Mouse (Mus musculus) hindbrain, embryonic 13.5 days (tissue): ENCODE data around the gene Gpi1. TPM values are rescaled to one million over a fixed set of nuclear protein-coding genes. Genes with fewer than 3 reads are reported as not detected.
"Not testable (repeated sequence)": the region's sequence is repeated elsewhere in the genome, so short reads cannot be mapped to it uniquely, and the experiment has no call there.

Source experiments
- ATAC-seq: fragments of 200-750 bp; cut with Nextera tagmentation; 2 replicates; pipeline ENCODE4 v1.8.0; 2017; ENCODE audit warnings: moderate TSS enrichment; ENCODE audit not compliant: low FRiP score
- H3K27ac ChIP-seq: fragments of 300-500 bp; sonication (generic); 2 replicates; pipeline ENCODE4 v1.5.1; 2015; ENCODE audit warnings: inconsistent platforms, mild to moderate bottlenecking, moderate library complexity
- H3K27me3 ChIP-seq: fragments of 300-500 bp; sonication (generic); 2 replicates; pipeline ENCODE4 v1.6.1; 2015; ENCODE audit warnings: mild to moderate bottlenecking, inconsistent platforms
- H3K36me3 ChIP-seq: fragments of 300-500 bp; sonication (generic); 2 replicates; pipeline ENCODE4 v1.6.1; 2015; ENCODE audit warnings: mild to moderate bottlenecking, inconsistent platforms
- H3K4me1 ChIP-seq: fragments of 300-500 bp; sonication (generic); replicated peaks from 2 replicates; pipeline ENCODE4 v1.6.1; 2015; ENCODE audit warnings: inconsistent platforms
- H3K4me2 ChIP-seq: fragments of 300-500 bp; sonication (generic); 2 replicates; pipeline ENCODE4 v1.6.1; 2015; ENCODE audit warnings: inconsistent platforms, mild to moderate bottlenecking, moderate library complexity
- H3K4me3 ChIP-seq: fragments of 300-500 bp; sonication (generic); 2 replicates; pipeline ENCODE4 v1.5.1; 2015; ENCODE audit warnings: mild to moderate bottlenecking, inconsistent platforms
- H3K9ac ChIP-seq: fragments of 300-500 bp; sonication (generic); 2 replicates; pipeline ENCODE4 v1.6.1; 2015; ENCODE audit warnings: mild to moderate bottlenecking, inconsistent platforms
- H3K9me3 ChIP-seq: fragments of 300-500 bp; sonication (generic); 2 replicates; pipeline ENCODE4 v1.6.1; 2016; ENCODE audit warnings: inconsistent platforms
- WGBS: fragments of 180-500 bp; shearing (Covaris S2); methylation state at CpG from one replicate; pipeline ENCODE4 v1.1.7; 2015; 5-methylcytosine and 5-hydroxymethylcytosine counted together
- polyA plus RNA-seq: library from polyadenylated mRNA; unstranded; fragments of >200 nt; fragmentation: Nextera tagmentation; extraction: Ambion mirVana; gene quantifications from 2 replicates; pipeline ENCODE4 v1.2.1, GENCODE M21; 2015

The Gpi1 gene
- polyA plus RNA-seq, 1 experiment from 2014 or later, result 216 TPM

- 97% methylated on average over 2 of the region's 2 CpGs for WGBS
Measured at GRCm38 (mm10) chr7:34200829-34201228, 29.3 kb downstream of the Gpi1 start.

GRCm38 (mm10) chr7:34198346-34198745 is 31.8 kb downstream of the Gpi1 start:
- Histone ChIP-seq H3K9me3 (no peaks in the 10 kb centered on the region), H3K36me3 (peaks cover 39% of the 10 kb centered on the region), H3K27me3 (no peaks in the 10 kb centered on the region), H3K9ac (no peak overlapping the region), H3K4me2 (no peak overlapping the region), H3K4me3 (no peak overlapping the region), H3K4me1 (peaks cover 11% of the 10 kb centered on the region), H3K27ac (no peak overlapping the region)
- ATAC-seq, result no peak
- WGBS, result 52% methylated on average over 3 of the region's 3 CpGs

More at GRCm38 (mm10) chr7:34200829-34201228, 29.3 kb downstream of the Gpi1 start:
- no peak for ATAC-seq
- Histone ChIP-seq H3K27ac (no peak overlapping the region), H3K4me3 (no peak overlapping the region), H3K4me2 (no peak overlapping the region), H3K9ac (no peak overlapping the region), H3K4me1 (peaks cover 2% of the 10 kb centered on the region), H3K27me3 (no peaks in the 10 kb centered on the region), H3K36me3 (peaks cover 56% of the 10 kb centered on the region), H3K9me3 (no peaks in the 10 kb centered on the region)

GRCm38 (mm10) chr7:34196132-34197128 is 33.7 kb downstream of the Gpi1 start, which contains the start of gene Pdcd2l:
Gene Pdcd2l (minus strand): TSS chr7:34196661.
- H3K9ac ChIP-seq, result peak within 1 kb of the TSS; percentile 95
- ATAC-seq, result peak; percentile 95
- H3K4me3 ChIP-seq, result peak within 1 kb of the TSS; percentile 99
- peaks cover 11% of the 10 kb centered on the region for H3K4me1 ChIP-seq
- no peaks in the 10 kb centered on the region for H3K9me3 ChIP-seq
- peak within 1 kb of the TSS; percentile 76 for H3K27ac ChIP-seq
- no peaks in the 10 kb centered on the region for H3K27me3 ChIP-seq
- WGBS, result 3% methylated on average over 70 of the region's 70 CpGs
- H3K36me3 ChIP-seq, result peaks cover 37% of the 10 kb centered on the region
- H3K4me2 ChIP-seq, result peak within 1 kb of the TSS; percentile 85

GRCm38 (mm10) chr7:34195632-34196031 is 34.5 kb downstream of the Gpi1 start:
- Histone ChIP-seq H3K9ac (peak overlapping the region; percentile 95), H3K4me2 (peak overlapping the region; percentile 85), H3K4me3 (peak overlapping the region; percentile 99), H3K27ac (no peak overlapping the region), H3K9me3 (no peaks in the 10 kb centered on the region), H3K36me3 (peaks cover 30% of the 10 kb centered on the region), H3K4me1 (peaks cover 11% of the 10 kb centered on the region), H3K27me3 (no peaks in the 10 kb centered on the region)
- ATAC-seq, result no peak
- WGBS, result 57% methylated on average over 3 of the region's 3 CpGs

- no peak overlapping the region for H3K27ac ChIP-seq
- ATAC-seq, result no peak
- peaks cover 11% of the 10 kb centered on the region for H3K4me1 ChIP-seq
- H3K9ac ChIP-seq, result no peak overlapping the region
- H3K36me3 ChIP-seq, result peaks cover 48% of the 10 kb centered on the region
- 91% methylated on average over 6 of the region's 6 CpGs for WGBS
- no peaks in the 10 kb centered on the region for H3K27me3 ChIP-seq
- no peaks in the 10 kb centered on the region for H3K9me3 ChIP-seq
- H3K4me2 ChIP-seq, result no peak overlapping the region
- H3K4me3 ChIP-seq, result no peak overlapping the region
Measured at GRCm38 (mm10) chr7:34192825-34193224, 37.3 kb downstream of the Gpi1 start.

GRCm38 (mm10) chr7:34189376-34189989 is 40.7 kb downstream of the Gpi1 start:
- WGBS, result 90% methylated on average over 12 of the region's 12 CpGs
- Histone ChIP-seq H3K4me1 (no peaks in the 10 kb centered on the region), H3K4me3 (no peak overlapping the region), H3K27me3 (no peaks in the 10 kb centered on the region), H3K36me3 (peaks cover 77% of the 10 kb centered on the region), H3K4me2 (no peak overlapping the region), H3K27ac (no peak overlapping the region), H3K9me3 (no peaks in the 10 kb centered on the region), H3K9ac (no peak overlapping the region)
- no peak for ATAC-seq

GRCm38 (mm10) chr7:34183794-34184193 is 46.3 kb downstream of the Gpi1 start:
- Histone ChIP-seq H3K4me1 (no peaks in the 10 kb centered on the region), H3K27ac (no peak overlapping the region), H3K4me2 (no peak overlapping the region), H3K9ac (no peak overlapping the region), H3K27me3 (no peaks in the 10 kb centered on the region), H3K9me3 (no peaks in the 10 kb centered on the region), H3K36me3 (peaks cover 64% of the 10 kb centered on the region), H3K4me3 (no peak overlapping the region)
- WGBS, result 91% methylated on average over 3 of the region's 3 CpGs
- no peak for ATAC-seq

GRCm38 (mm10) chr7:34183356-34183755 is 46.8 kb downstream of the Gpi1 start:
- WGBS, result 89% methylated on average over 13 of the region's 13 CpGs
- H3K9me3 ChIP-seq, result no peaks in the 10 kb centered on the region
- no peak overlapping the region for H3K4me2 ChIP-seq
- H3K4me3 ChIP-seq, result no peak overlapping the region
- ATAC-seq, result no peak
- no peaks in the 10 kb centered on the region for H3K27me3 ChIP-seq
- no peak overlapping the region for H3K27ac ChIP-seq
- H3K4me1 ChIP-seq, result no peaks in the 10 kb centered on the region
- no peak overlapping the region for H3K9ac ChIP-seq
- H3K36me3 ChIP-seq, result peaks cover 60% of the 10 kb centered on the region

- H3K27me3 ChIP-seq, H3K4me1 ChIP-seq, H3K4me3 ChIP-seq, H3K36me3 ChIP-seq, H3K27ac ChIP-seq, H3K9me3 ChIP-seq, ATAC-seq, H3K4me2 ChIP-seq, H3K9ac ChIP-seq: not testable (repeated sequence)
- WGBS, result 79% methylated on average over 6 of the region's 6 CpGs
Measured at GRCm38 (mm10) chr7:34176241-34176640, 53.9 kb downstream of the Gpi1 start.

GRCm38 (mm10) chr7:34172251-34172650 is 57.9 kb downstream of the Gpi1 start:
- H3K36me3 ChIP-seq, result no peaks in the 10 kb centered on the region
- ATAC-seq, result no peak
- WGBS, result 57% methylated on average over 1 of the region's 1 CpGs
- H3K4me3 ChIP-seq, result no peak overlapping the region
- H3K9me3 ChIP-seq, result no peaks in the 10 kb centered on the region
- H3K4me2 ChIP-seq, result no peak overlapping the region
- H3K27ac ChIP-seq, result no peak overlapping the region
- H3K27me3 ChIP-seq, result no peaks in the 10 kb centered on the region
- H3K9ac ChIP-seq, result no peak overlapping the region
- H3K4me1 ChIP-seq, result peaks cover 5% of the 10 kb centered on the region

GRCm38 (mm10) chr7:34169454-34169853 is 60.7 kb downstream of the Gpi1 start, which contains the start of gene Uba2:
Gene Uba2 (minus strand): TSS chr7:34169599.
- WGBS, result 77% methylated on average over 3 of the region's 3 CpGs
- H3K36me3 ChIP-seq, result peaks cover 9% of the 10 kb centered on the region
- H3K4me3 ChIP-seq, result peak within 1 kb of the TSS; percentile 91
- H3K4me1 ChIP-seq, result peaks cover 13% of the 10 kb centered on the region
- no peaks in the 10 kb centered on the region for H3K27me3 ChIP-seq
- H3K4me2 ChIP-seq, result peak within 1 kb of the TSS; percentile 93
- no peak for ATAC-seq
- peak within 1 kb of the TSS; percentile 91 for H3K27ac ChIP-seq
- peak within 1 kb of the TSS; percentile 96 for H3K9ac ChIP-seq
- no peaks in the 10 kb centered on the region for H3K9me3 ChIP-seq

GRCm38 (mm10) chr7:34168470-34169251 is 61.5 kb downstream of the Gpi1 start:
- Histone ChIP-seq H3K27me3 (no peaks in the 10 kb centered on the region), H3K4me3 (peak overlapping the region; percentile 91), H3K4me1 (peaks cover 13% of the 10 kb centered on the region), H3K9ac (peak overlapping the region; percentile 96), H3K9me3 (no peaks in the 10 kb centered on the region), H3K27ac (peak overlapping the region; percentile 91), H3K36me3 (peaks cover 15% of the 10 kb centered on the region), H3K4me2 (peak overlapping the region; percentile 93)
- peak; percentile 95 for ATAC-seq
- WGBS, result 10% methylated on average over 30 of the region's 30 CpGs
